Mouse (Mus musculus) testis, adult 2 months (tissue): ENCODE measurements around the gene 1700021F07Rik. TPM values are rescaled to one million over a fixed set of nuclear protein-coding genes. Genes with fewer than 3 reads are reported as not detected.

Source experiments
- H3K27ac ChIP-seq: fragments of 200-500 bp; 2 replicates; pipeline ENCODE4 v1.5.1; 2012; ENCODE audit warnings: low read depth, low read length; ENCODE audit not compliant: control insufficient read depth, insufficient read depth
- H3K27me3 ChIP-seq: fragments of 200-500 bp; 2 replicates; pipeline ENCODE4 v1.6.1; 2012; ENCODE audit warnings: mild to moderate bottlenecking, low read length, moderate library complexity; ENCODE audit not compliant: control insufficient read depth, insufficient read depth
- H3K36me3 ChIP-seq: fragments of 200-500 bp; 2 replicates; pipeline ENCODE4 v1.6.1; 2012; ENCODE audit warnings: mild to moderate bottlenecking, low read length; ENCODE audit not compliant: control insufficient read depth, insufficient read depth
- H3K4me1 ChIP-seq: fragments of 200-500 bp; 2 replicates; pipeline ENCODE4 v1.6.1; 2012; ENCODE audit warnings: low read length; ENCODE audit not compliant: control insufficient read depth, insufficient read depth
- H3K4me3 ChIP-seq: fragments of 200-500 bp; 2 replicates; pipeline ENCODE4 v1.5.1; 2012; ENCODE audit warnings: low read depth, mild to moderate bottlenecking, low read length, moderate library complexity, mixed read lengths; ENCODE audit not compliant: control insufficient read depth
- CTCF ChIP-seq: fragments of 200-500 bp; IDR thresholded peaks from 2 replicates; pipeline ENCODE4 v1.5.1; 2012; ENCODE audit warnings: low read depth, mild to moderate bottlenecking, inconsistent platforms, low read length, moderate library complexity; ENCODE audit not compliant: control insufficient read depth, insufficient read depth, insufficient replicate concordance
- POLR2A ChIP-seq: fragments of 200-500 bp; IDR thresholded peaks from 2 replicates; pipeline ENCODE4 v1.6.1; 2012; ENCODE audit warnings: low read depth, mild to moderate bottlenecking, inconsistent platforms, low read length, moderate library complexity; ENCODE audit not compliant: control insufficient read depth
- polyA plus RNA-seq: library from polyadenylated mRNA; depleted of rRNA; stranded (reverse); fragments of >200 nt; gene quantifications from 2 replicates; pipeline ENCODE4 v1.2.3, GENCODE M21; 2012

1700021F07Rik gene
- polyA plus RNA-seq, 1 experiment: 263 TPM

GRCm38 (mm10) chr2:173545992-173546703 lies 23.8 kb downstream of the 1700021F07Rik start:
- Histone ChIP-seq H3K36me3 (no peaks in the 10 kb centered on the region), H3K4me3 (no peak overlapping the region), H3K27me3 (no peaks in the 10 kb centered on the region), H3K4me1 (no peaks in the 10 kb centered on the region), H3K27ac (no peak overlapping the region)
- peak; percentile 93 for TF ChIP-seq CTCF
- TF ChIP-seq POLR2A: 0 out of 2 replicates have a peak, but pooled peaks have one; percentile 10

GRCm38 (mm10) chr2:173549236-173549635 lies 26.9 kb downstream of the 1700021F07Rik start:
- Histone ChIP-seq H3K4me1 (peaks cover 5% of the 10 kb centered on the region), H3K4me3 (no peak overlapping the region), H3K36me3 (no peaks in the 10 kb centered on the region), H3K27me3 (no peaks in the 10 kb centered on the region), H3K27ac (no peak overlapping the region)
- TF ChIP-seq POLR2A (no peak), CTCF (no peak)

DNA sequence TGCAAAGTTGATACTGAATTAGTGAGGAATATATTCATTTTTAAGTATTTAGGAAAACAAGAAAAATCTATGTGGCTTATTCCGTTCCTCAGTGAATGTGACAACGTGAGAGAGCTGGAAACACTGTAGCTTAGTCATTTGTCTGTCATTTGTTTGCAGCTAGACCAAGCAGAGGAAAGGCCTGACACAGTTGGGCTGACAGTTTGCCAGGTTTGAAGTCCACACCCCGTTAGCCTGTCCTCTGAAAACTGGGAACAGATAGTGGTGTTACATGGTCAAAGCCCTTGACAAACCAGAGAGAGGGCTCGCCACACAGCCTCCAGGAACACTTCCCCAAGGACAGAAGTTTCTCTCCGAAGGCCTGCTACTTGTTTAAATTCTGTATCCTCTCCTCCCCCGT lies 28.3 kb downstream of the 1700021F07Rik start:
- no peak overlapping the region for H3K4me3 ChIP-seq
- no peak overlapping the region for H3K27ac ChIP-seq
- H3K36me3 ChIP-seq: no peaks in the 10 kb centered on the region
- peaks cover 5% of the 10 kb centered on the region for H3K4me1 ChIP-seq
- H3K27me3 ChIP-seq: no peaks in the 10 kb centered on the region
- no peak for TF ChIP-seq CTCF
- no peak for TF ChIP-seq POLR2A

GRCm38 (mm10) chr2:173553863-173554262 lies 31.5 kb downstream of the 1700021F07Rik start:
- H3K4me3 ChIP-seq: no peak overlapping the region
- H3K4me1 ChIP-seq: peaks cover 5% of the 10 kb centered on the region
- H3K27ac ChIP-seq: no peak overlapping the region
- no peaks in the 10 kb centered on the region for H3K36me3 ChIP-seq
- TF ChIP-seq CTCF: peak; percentile 32; the same call in 1 of the 2 replicates
- TF ChIP-seq POLR2A: no peak
- no peaks in the 10 kb centered on the region for H3K27me3 ChIP-seq

GRCm38 (mm10) chr2:173558754-173559396 lies 36.5 kb downstream of the 1700021F07Rik start:
- no peak overlapping the region for H3K27ac ChIP-seq
- no peaks in the 10 kb centered on the region for H3K4me1 ChIP-seq
- H3K36me3 ChIP-seq: no peaks in the 10 kb centered on the region
- TF ChIP-seq CTCF (no peak), POLR2A (no peak)
- H3K4me3 ChIP-seq: no peak overlapping the region
- no peaks in the 10 kb centered on the region for H3K27me3 ChIP-seq

DNA sequence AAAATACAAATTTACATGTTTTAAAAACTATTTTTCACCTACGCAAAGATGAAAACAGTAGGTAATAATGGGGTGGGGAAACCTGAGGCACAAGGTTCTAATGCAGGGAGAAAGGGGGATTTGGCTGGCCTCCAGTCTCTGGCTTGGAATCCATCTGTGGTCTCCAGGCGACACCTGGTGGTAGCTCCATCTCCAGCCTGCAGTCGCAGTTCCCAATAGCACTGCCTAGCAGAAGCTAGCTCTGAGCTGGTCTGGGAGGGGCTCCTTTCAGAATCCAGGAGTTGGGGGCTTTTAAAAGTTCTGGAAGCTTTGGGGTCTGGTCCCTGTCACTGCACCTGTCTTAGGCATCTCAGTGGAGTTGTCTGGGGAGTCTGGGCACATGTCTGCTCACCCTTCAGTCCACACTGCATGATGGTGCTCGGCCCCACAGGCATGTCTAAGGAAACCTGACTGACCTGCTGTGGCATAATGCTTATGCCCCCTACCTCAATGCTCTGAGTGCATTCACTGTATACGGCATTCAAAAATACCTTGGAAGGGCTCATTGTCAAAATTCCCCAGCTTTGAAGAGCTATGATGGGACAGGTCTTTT lies 39.6 kb downstream of the 1700021F07Rik start:
- Histone ChIP-seq H3K4me1 (peaks cover 2% of the 10 kb centered on the region; the same call in 1 of the 2 replicates), H3K27ac (no peak overlapping the region), H3K36me3 (no peaks in the 10 kb centered on the region), H3K4me3 (no peak overlapping the region), H3K27me3 (no peaks in the 10 kb centered on the region)
- TF ChIP-seq POLR2A: no peak
- TF ChIP-seq CTCF: peak; percentile 62; the same call in 1 of the 2 replicates

DNA sequence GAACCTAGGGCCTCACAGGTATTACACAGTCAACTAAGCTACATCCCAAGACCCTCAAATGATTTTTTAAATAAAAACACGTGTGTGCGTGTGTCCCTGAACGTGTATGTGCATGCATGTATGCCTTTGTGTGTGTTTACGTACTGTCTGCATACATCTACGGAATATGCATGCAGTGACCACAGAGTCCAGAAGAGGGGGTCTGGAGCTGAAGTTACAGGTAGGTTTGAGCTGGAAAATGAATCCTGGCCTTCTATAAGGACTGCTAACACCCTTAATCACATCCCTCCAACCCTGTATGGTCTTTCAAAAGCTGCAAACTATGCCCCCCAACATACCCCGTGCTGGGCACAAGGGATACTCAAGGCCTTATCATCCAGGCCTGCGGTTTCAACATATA lies 41.0 kb downstream of the 1700021F07Rik start:
- H3K36me3 ChIP-seq: no peaks in the 10 kb centered on the region
- H3K27me3 ChIP-seq: no peaks in the 10 kb centered on the region
- TF ChIP-seq POLR2A (no peak), CTCF (no peak)
- no peak overlapping the region for H3K4me3 ChIP-seq
- H3K27ac ChIP-seq: no peak overlapping the region
- peaks cover 2% of the 10 kb centered on the region; the same call in 1 of the 2 replicates for H3K4me1 ChIP-seq
